Mouse (Mus musculus): ENCODE results near the gene Cdc26.
A peak's percentile ranks its signal among the peaks of the same experiment; 100 is the strongest.

Gene Cdc26

GRCm38 (mm10) chr4:62360805-62361455 is 47.5 kb downstream of the Cdc26 start:
- no peak for DNase-seq

GRCm38 (mm10) chr4:62360088-62360804 is 48.2 kb downstream of the Cdc26 start, which contains the start of the genes Fkbp15 and Slc31a1:
TSS of gene Fkbp15 (minus strand) at chr4:62360548.
TSS of gene Slc31a1 (plus strand) at chr4:62360727.
- DNase-seq = peak; percentile 96 to 99

DNA sequence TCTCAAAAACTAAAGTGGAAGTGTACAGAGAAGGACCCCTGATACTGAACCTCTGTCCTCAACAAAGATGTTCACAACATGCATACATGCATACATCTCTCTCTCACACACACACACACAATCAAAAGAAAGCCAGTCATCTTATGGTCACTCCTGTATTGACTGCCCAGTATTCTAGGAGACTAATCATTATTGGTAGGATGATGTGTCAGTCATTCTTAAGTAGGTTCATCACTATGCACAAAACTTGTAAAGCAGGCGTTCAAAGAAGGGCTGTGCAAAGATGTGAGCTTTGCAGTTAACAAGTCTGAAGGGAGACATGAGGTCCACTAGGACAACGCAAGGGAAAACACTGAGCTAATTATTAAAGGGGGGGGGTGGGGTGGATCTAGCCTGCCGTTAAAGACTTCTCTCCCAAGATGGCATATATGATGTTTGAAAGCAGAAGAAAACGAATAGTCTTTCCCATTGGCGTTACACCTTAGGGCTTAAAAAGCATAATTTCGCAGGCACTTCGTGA is 49.1 kb downstream of the Cdc26 start:
- DNase-seq = no peak

- DNase-seq = no peak
Observed at GRCm38 (mm10) chr4:62357631-62358148, 50.8 kb downstream of the Cdc26 start.

DNA sequence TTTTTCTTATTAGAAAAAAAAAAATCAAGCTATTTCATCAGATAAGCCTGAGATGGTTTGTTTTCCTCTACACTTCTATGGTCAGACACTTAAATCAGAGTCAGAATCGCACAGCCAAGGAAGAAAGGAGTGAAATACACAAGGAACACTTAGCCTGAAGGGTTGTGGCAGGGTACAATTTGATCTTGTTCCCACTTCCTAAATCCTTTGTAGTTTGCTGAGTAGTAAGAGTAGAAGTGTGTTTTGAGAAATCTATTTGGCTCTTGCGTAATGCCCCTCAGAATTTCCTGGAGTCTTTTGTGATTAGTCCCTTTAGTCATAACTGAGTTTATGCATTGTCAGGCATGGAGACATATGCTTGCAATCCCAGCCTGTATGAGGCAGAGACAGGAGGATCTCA is 59.1 kb downstream of the Cdc26 start:
- DNase-seq = no peak

- DNase-seq = no peak
Observed at GRCm38 (mm10) chr4:62348329-62348705, 60.1 kb downstream of the Cdc26 start.

DNA sequence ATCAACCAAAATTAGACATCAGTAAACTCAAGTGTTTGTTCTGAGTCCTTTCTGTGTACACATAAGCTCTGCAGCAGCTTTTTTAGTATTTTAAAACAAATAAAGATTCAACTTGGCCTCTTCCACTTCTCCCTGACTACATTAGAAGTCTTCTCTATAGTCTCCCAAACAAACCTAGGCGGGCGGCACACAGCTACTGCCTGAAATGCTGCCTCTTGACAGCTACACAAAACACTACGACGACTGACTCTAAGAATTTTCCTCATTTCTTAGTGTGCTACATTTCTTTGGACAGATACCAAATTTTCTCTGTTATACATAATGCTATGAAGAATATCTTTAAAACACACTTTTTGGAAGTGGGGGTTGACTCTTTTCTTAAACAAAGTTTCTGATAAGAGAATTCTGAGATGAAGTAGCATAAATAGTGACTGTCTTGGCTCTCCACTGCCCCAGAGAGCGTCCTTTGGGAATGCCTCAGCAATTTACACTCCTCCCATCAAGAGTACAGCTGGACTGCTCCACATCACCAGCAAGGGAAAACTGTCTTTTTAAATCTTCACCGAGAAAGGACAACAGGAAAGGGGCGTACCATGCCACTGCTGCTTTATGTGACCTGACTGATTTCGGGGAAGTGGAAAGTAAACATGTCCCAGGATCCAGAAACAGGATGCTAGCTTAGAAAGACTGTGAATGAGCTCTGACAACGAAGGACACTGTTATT is 60.7 kb downstream of the Cdc26 start:
- peak in 1 of 2 experiments; percentile 24 for DNase-seq

GRCm38 (mm10) chr4:62345827-62346226 is 62.6 kb downstream of the Cdc26 start:
- DNase-seq = no peak

DNA sequence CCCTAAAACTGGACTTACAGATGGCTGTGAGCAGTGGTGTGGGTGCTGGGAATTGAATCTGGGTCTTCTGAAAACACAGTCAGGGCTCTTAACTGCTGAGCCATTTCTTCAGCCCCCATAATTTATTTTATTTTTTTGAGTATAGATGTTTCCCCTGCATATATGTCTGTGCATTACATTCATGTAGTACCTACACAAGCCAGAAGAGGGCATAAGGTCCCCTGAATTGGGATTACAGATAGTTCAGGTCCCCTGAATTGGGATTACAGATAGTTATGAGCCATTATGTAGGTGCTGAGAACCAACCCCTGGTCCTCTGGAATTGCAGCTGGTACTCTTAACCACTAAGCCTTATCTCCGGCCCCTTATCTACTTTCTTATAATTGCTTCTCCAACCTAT is 64.4 kb downstream of the Cdc26 start:
- peak in 1 of 2 experiments; percentile 36 for DNase-seq

- DNase-seq = no peak
Observed at GRCm38 (mm10) chr4:62338536-62338935, 69.9 kb downstream of the Cdc26 start.
